Mouse (Mus musculus): ENCODE data around the gene Il4. TPM values are rescaled to one million over a fixed set of nuclear protein-coding genes. Genes with fewer than 3 reads are reported as not detected.
A peak's percentile ranks its signal among the peaks of the same experiment; 100 is the strongest.
"Not testable (repeated sequence)": the region's sequence is repeated elsewhere in the genome, so short reads cannot be mapped to it uniquely, and the experiment has no call there.

Il4 gene
- polyA plus RNA-seq, 1 experiment from 2014 or later, result 0.97 TPM

DNA sequence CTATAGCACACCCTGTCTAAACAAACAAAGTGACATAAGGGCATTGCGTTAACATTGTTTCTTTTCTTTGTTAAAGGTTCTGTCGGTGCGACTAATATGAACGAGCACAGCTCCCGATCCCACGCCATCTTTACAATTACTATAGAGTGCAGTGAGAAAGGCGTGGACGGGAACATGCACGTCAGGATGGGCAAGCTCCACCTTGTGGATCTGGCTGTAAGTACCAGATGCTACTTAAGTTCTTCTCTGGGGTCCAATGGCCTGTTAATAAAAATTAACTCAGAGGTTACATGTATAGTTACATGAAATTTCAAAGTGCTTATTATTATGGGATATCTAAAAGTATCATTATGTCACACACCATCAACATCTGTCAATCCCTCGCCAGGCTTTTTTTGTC is 35.3 kb downstream of the Il4 start:
- WGBS, result 81% methylated on average over 10 of the region's 10 CpGs
- Histone ChIP-seq H3K9ac (replicated peaks; ENCODE audit: low read length) (no peak overlapping the region), H3K4me2 (replicated peaks; ENCODE audit: low read depth, low read length) (no peak overlapping the region), H3K4me1 (ENCODE audit: insufficient read depth, low read length) (no peaks in the 10 kb centered on the region), H3K27me3 (ENCODE audit: insufficient read depth, low read length) (no peaks in the 10 kb centered on the region), H3K4me3 (ENCODE audit: low read length) (no peak overlapping the region), H3K9me3 (ENCODE audit: low read length) (no peaks in the 10 kb centered on the region), H3K27ac (ENCODE audit: low read length) (no peak overlapping the region), H3K36me3 (ENCODE audit: insufficient read depth, low read length) (peaks cover 35% of the 10 kb centered on the region)
- ATAC-seq (ENCODE audit: low FRiP score, low TSS enrichment), result no peak

DNA sequence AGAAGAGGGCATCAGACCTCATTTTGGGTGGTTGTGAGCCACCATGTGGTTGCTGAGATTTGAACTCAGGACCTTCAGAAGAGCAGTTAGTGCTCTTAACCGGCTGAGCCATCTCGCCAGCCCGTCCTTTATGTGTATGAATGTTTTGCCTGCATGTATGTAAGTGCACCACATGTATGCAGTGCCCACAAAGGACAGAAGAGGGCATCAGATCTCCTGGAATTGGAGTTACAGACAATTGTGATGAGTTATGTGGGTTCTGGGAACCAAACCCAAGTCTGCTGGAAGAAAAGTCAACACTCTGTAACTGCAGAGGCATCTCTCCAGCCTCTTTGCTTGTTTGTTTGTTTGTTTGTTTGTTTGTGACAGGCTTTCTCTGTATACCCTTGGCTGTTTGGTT is 37.9 kb downstream of the Il4 start:
- H3K27ac ChIP-seq (ENCODE audit: low read length), result no peak overlapping the region
- 99% methylated on average over 3 of the region's 3 CpGs for WGBS
- no peaks in the 10 kb centered on the region for H3K9me3 ChIP-seq (ENCODE audit: low read length)
- no peak overlapping the region for H3K4me3 ChIP-seq (ENCODE audit: low read length)
- no peak overlapping the region for H3K4me2 ChIP-seq (replicated peaks; ENCODE audit: low read depth, low read length)
- no peak for ATAC-seq (ENCODE audit: low FRiP score, low TSS enrichment)
- H3K36me3 ChIP-seq (ENCODE audit: insufficient read depth, low read length), result peaks cover 35% of the 10 kb centered on the region
- no peaks in the 10 kb centered on the region for H3K27me3 ChIP-seq (ENCODE audit: insufficient read depth, low read length)
- H3K9ac ChIP-seq (replicated peaks; ENCODE audit: low read length), result no peak overlapping the region
- no peaks in the 10 kb centered on the region for H3K4me1 ChIP-seq (ENCODE audit: insufficient read depth, low read length)

DNA sequence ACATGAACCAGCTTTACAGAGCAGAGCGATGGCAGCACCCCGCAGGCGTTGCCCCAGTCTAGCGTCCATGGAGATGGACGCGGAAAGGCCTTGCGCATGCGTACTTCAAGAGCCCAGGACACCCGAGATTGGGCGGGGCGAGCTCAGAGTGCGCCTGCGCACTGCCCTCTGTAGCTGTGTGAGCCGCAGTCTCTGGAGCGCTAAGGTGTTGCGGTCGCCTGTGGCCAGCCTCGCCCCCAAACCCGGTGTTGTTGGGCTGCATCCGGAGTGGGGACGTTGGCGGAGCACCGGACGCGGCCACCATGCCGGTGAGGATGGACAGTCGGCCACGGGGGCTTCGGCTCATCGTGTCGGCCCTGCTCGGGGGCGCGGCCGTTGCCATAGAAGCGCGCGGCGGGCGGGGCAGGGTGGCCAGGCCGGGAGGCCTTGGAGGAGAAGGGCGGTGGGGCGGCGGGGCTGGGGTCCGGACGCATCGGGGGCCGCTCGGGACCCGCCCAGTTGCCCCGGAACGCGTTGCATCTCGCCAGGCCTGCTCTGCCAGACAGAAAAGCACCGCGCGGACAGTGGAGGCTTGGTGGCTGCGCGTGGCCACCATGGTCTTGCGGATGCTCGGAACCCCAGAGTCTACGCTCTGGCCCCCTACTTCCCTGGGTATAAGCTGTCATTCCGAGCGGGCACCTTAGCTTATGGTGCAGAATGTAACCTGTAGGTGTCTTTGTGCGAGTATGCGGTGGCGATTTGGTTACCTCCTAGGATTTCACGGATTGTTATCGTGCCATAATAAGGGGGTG is 51.0 kb downstream of the Il4 start, which contains the start of gene Kif3a:
TSS of gene Kif3a (plus strand) at position 156 of the 791 bp plus-strand sequence.
- Histone ChIP-seq H3K27me3 (ENCODE audit: insufficient read depth, low read length) (no peaks in the 10 kb centered on the region), H3K9ac (replicated peaks; ENCODE audit: low read length) (peak within 1 kb of the TSS; percentile 78), H3K4me1 (ENCODE audit: insufficient read depth, low read length) (peaks cover 11% of the 10 kb centered on the region), H3K4me2 (replicated peaks; ENCODE audit: low read depth, low read length) (peak within 1 kb of the TSS; percentile 67), H3K36me3 (ENCODE audit: insufficient read depth, low read length) (peaks cover 3% of the 10 kb centered on the region; the same call in 1 of the 2 replicates), H3K27ac (ENCODE audit: low read length) (peak within 1 kb of the TSS; percentile 51; the same call in 1 of the 2 replicates), H3K9me3 (ENCODE audit: low read length) (peaks cover 6% of the 10 kb centered on the region; the same call in 1 of the 2 replicates), H3K4me3 (ENCODE audit: low read length) (peak within 1 kb of the TSS; percentile 78)
- under 1% methylated on average over 69 of the region's 69 CpGs for WGBS
- ATAC-seq (ENCODE audit: low FRiP score, low TSS enrichment), result peak; percentile 98

DNA sequence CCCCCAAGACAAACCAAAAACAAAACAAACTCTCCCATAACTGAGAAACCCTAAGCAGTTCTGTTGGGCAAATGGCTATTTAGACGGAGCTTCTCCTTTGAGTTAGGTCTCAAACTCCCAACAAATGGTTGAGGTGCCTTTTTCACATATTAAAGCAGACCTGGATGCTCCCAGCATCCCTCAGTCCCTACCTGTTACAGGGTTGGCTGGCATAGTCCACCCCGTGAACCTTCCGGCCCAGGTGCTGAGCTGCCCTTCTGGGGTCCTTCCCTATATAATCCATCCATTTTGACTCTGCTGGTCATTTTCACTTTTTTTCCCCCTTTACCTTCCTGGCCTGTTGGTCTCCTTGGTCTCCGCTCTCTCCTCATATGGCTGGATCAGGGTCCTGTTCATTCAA is 51.8 kb downstream of the Il4 start:
- no peak overlapping the region for H3K27ac ChIP-seq (ENCODE audit: low read length)
- H3K27me3 ChIP-seq (ENCODE audit: insufficient read depth, low read length), result no peaks in the 10 kb centered on the region
- WGBS, result 86% methylated on average over 4 of the region's 4 CpGs
- H3K4me3 ChIP-seq (ENCODE audit: low read length), result peak overlapping the region; percentile 78
- peaks cover 11% of the 10 kb centered on the region for H3K4me1 ChIP-seq (ENCODE audit: insufficient read depth, low read length)
- ATAC-seq (ENCODE audit: low FRiP score, low TSS enrichment), result 0 out of 2 replicates have a peak, but pooled peaks have one; percentile 3
- H3K4me2 ChIP-seq (replicated peaks; ENCODE audit: low read depth, low read length), result peak overlapping the region; percentile 67
- 0 out of 2 replicates have a peak, but pooled peaks cover 3% of the 10 kb centered on the region for H3K36me3 ChIP-seq (ENCODE audit: insufficient read depth, low read length)
- H3K9ac ChIP-seq (replicated peaks; ENCODE audit: low read length), result peak overlapping the region; percentile 78
- H3K9me3 ChIP-seq (ENCODE audit: low read length), result peaks cover 6% of the 10 kb centered on the region; the same call in 1 of the 2 replicates

DNA sequence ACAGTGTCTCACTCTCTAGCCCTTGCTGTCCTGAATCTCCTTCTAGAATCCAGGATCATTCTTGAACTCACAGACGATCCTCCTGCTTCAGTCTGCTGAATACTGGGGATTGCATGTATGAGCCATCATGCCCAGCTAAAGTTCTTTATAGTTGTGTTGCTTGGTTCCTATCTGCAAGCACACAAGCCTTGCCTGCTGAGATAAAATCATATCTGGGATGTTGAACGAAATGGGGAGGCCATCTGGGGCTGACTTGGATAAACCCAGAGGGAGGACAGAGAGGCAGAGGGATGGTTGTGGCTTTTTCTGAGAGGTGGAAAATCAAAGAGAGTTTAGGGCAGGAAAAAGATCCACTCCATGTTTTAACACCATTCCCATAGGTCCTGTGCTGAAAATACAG is 56.5 kb downstream of the Il4 start:
- H3K27ac ChIP-seq (ENCODE audit: low read length), result no peak overlapping the region
- H3K4me3 ChIP-seq (ENCODE audit: low read length), result no peak overlapping the region
- H3K9ac ChIP-seq (replicated peaks; ENCODE audit: low read length), result no peak overlapping the region
- 81% methylated on average over 2 of the region's 2 CpGs for WGBS
- H3K27me3 ChIP-seq (ENCODE audit: insufficient read depth, low read length), result no peaks in the 10 kb centered on the region
- no peaks in the 10 kb centered on the region for H3K36me3 ChIP-seq (ENCODE audit: insufficient read depth, low read length)
- peaks cover 4% of the 10 kb centered on the region; the same call in 1 of the 2 replicates for H3K4me1 ChIP-seq (ENCODE audit: insufficient read depth, low read length)
- H3K9me3 ChIP-seq (ENCODE audit: low read length), result peaks cover 6% of the 10 kb centered on the region; the same call in 1 of the 2 replicates
- H3K4me2 ChIP-seq (replicated peaks; ENCODE audit: low read depth, low read length), result no peak overlapping the region
- ATAC-seq (ENCODE audit: low FRiP score, low TSS enrichment), result no peak

DNA sequence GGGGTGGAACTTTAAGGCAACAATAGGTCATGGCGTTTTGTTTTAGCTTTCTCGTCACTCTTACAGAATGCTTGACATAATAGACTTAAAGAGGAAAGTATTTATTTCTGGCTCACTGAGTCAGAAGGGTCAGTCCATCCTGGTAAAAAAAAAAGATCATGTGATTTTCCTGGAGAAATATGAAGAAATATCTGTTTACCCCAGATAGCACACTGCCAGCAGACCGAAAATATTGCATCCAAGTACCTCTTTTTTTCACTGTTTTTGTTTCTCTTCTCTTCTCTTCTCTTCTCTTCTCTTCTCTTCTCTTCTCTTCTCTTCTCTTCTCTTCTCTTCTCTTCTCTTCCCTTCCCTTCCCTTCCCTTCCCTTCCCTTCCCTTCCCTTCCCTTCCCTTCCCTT is 58.5 kb downstream of the Il4 start:
- H3K27ac ChIP-seq (ENCODE audit: low read length); ATAC-seq (ENCODE audit: low FRiP score, low TSS enrichment); H3K4me3 ChIP-seq (ENCODE audit: low read length); H3K4me1 ChIP-seq (ENCODE audit: insufficient read depth, low read length); H3K4me2 ChIP-seq (replicated peaks; ENCODE audit: low read depth, low read length); H3K9ac ChIP-seq (replicated peaks; ENCODE audit: low read length); H3K36me3 ChIP-seq (ENCODE audit: insufficient read depth, low read length); H3K9me3 ChIP-seq (ENCODE audit: low read length); H3K27me3 ChIP-seq (ENCODE audit: insufficient read depth, low read length): not testable (repeated sequence)
- 96% methylated on average over 1 of the region's 3 CpGs for WGBS

DNA sequence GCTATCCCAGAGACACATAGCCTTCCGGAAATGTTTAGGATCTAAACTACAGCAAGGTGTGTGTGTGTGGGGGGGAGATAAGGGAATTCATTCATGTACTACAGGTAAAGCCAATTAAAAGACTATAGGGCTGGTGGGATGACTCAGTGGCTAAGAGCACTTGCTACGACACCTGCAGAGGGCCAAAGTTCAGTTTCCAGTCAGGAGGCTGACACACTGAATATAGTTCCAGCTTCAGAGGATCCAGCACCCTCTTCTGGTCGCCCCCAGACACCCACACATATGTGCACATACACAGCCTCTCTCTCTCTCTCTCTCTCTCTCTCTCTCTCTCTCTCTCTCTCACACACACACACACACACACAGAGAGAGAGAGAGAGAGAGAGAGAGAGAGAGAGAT is 60.5 kb downstream of the Il4 start:
- ATAC-seq (ENCODE audit: low FRiP score, low TSS enrichment); H3K4me1 ChIP-seq (ENCODE audit: insufficient read depth, low read length): not testable (repeated sequence)

DNA sequence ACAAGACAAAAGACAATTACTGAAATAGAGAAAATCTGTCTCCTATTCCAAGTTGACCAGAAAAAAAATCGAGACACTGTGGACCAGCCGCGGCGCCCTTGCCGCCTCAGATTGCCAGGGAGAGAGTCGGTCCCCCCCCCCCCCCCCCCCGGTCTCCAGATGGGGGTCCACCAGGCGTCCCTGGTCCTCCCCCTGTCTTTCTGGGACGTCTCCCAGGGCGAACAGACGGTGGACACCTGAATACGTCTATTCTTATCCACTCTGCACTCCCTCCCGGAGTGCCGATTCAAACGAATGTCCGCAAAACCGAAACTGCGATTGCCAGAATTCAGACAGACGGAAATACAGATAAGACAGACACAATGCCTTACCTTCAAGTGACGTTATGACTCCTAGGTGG is 61.9 kb downstream of the Il4 start:
- 96% methylated on average over 7 of the region's 20 CpGs for WGBS
- not testable (repeated sequence) for H3K36me3 ChIP-seq (ENCODE audit: insufficient read depth, low read length); H3K4me3 ChIP-seq (ENCODE audit: low read length)

More for the DNA sequence above, 60.5 kb downstream of the Il4 start:
- H3K9ac ChIP-seq (replicated peaks; ENCODE audit: low read length); H3K9me3 ChIP-seq (ENCODE audit: low read length); H3K4me3 ChIP-seq (ENCODE audit: low read length); H3K27ac ChIP-seq (ENCODE audit: low read length); H3K27me3 ChIP-seq (ENCODE audit: insufficient read depth, low read length); H3K36me3 ChIP-seq (ENCODE audit: insufficient read depth, low read length); H3K4me2 ChIP-seq (replicated peaks; ENCODE audit: low read depth, low read length): not testable (repeated sequence)
- 90% methylated on average over 1 of the region's 3 CpGs for WGBS

More for the DNA sequence above, 61.9 kb downstream of the Il4 start:
- H3K27me3 ChIP-seq (ENCODE audit: insufficient read depth, low read length); ATAC-seq (ENCODE audit: low FRiP score, low TSS enrichment); H3K9ac ChIP-seq (replicated peaks; ENCODE audit: low read length); H3K27ac ChIP-seq (ENCODE audit: low read length); H3K9me3 ChIP-seq (ENCODE audit: low read length); H3K4me1 ChIP-seq (ENCODE audit: insufficient read depth, low read length); H3K4me2 ChIP-seq (replicated peaks; ENCODE audit: low read depth, low read length): not testable (repeated sequence)

Data from kidney, embryonic 16.5 days (tissue).